Mouse (Mus musculus) limb, embryonic 15.5 days (tissue): ENCODE measurements at regions not wholly inside any gene's neighbourhood (a gene's known extent, or its start where the extent isn't known, plus 50 kb on each side); places are given as distances from the start of the nearest gene placed in this dataset.

Experiments used
- ATAC-seq: fragments of 200-750 bp; cut with Nextera tagmentation; 2 replicates; pipeline ENCODE4 v1.8.0; 2017; ENCODE audit warnings: low read depth, moderate TSS enrichment; ENCODE audit not compliant: insufficient number of reproducible peaks, low FRiP score, low TSS enrichment
- H3K27ac ChIP-seq: fragments of 300-500 bp; sonication (generic); 2 replicates; pipeline ENCODE4 v1.5.1; 2015; ENCODE audit warnings: moderate library complexity, mild to moderate bottlenecking, inconsistent platforms
- H3K27me3 ChIP-seq: fragments of 300-500 bp; sonication (generic); 2 replicates; pipeline ENCODE4 v1.6.1; 2015; ENCODE audit warnings: inconsistent platforms
- H3K36me3 ChIP-seq: fragments of 300-500 bp; sonication (generic); 2 replicates; pipeline ENCODE4 v1.6.1; 2015; ENCODE audit warnings: inconsistent platforms
- H3K4me1 ChIP-seq: fragments of 300-500 bp; sonication (generic); 2 replicates; pipeline ENCODE4 v1.6.1; 2015; ENCODE audit warnings: inconsistent platforms
- H3K4me2 ChIP-seq: fragments of 300-500 bp; sonication (generic); 2 replicates; pipeline ENCODE4 v1.6.1; 2015; ENCODE audit warnings: mild to moderate bottlenecking, inconsistent platforms
- H3K4me3 ChIP-seq: fragments of 300-500 bp; sonication (generic); 2 replicates; pipeline ENCODE4 v1.5.1; 2015; ENCODE audit warnings: mild to moderate bottlenecking, inconsistent platforms
- H3K9ac ChIP-seq: fragments of 300-500 bp; sonication (generic); 2 replicates; pipeline ENCODE4 v1.6.1; 2015; ENCODE audit warnings: inconsistent platforms
- H3K9me3 ChIP-seq: fragments of 300-500 bp; sonication (generic); 2 replicates; pipeline ENCODE4 v1.6.1; 2016; ENCODE audit warnings: inconsistent platforms
- WGBS: fragments of 180-500 bp; shearing (Covaris S2); methylation state at CpG from one replicate; pipeline ENCODE4 v1.1.7; 2015; 5-methylcytosine and 5-hydroxymethylcytosine counted together

DNA sequence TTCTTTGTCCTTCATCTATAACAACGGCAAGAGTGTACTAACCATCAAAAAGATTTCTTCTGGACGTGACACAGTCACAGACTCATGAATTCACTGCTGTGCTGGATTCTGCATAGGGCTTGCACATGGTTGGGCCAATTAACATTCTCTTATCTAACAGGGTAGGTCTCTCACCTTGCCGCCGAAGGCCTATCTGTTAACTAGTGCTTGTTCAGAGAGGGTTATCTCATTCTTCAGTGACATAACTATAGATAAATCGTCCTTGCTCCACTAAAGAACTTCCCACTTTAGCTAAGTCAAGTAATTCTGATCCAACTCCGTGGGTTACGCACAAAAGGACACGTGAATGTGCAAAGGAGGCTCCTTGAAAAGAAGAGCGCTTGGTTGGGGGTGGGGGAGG is 899.6 kb downstream of the Basp1 start:
- Histone ChIP-seq H3K4me3 (no peak overlapping the region), H3K4me2 (no peak overlapping the region), H3K27me3 (no peaks in the 10 kb centered on the region), H3K9ac (no peak overlapping the region), H3K27ac (no peak overlapping the region), H3K36me3 (no peaks in the 10 kb centered on the region), H3K9me3 (no peaks in the 10 kb centered on the region), H3K4me1 (no peaks in the 10 kb centered on the region)
- 84% methylated on average over 9 of the region's 9 CpGs for WGBS
- ATAC-seq, result no peak

- ATAC-seq, result no peak
- Histone ChIP-seq H3K27ac (no peak overlapping the region), H3K9me3 (no peaks in the 10 kb centered on the region), H3K4me3 (no peak overlapping the region), H3K4me1 (no peaks in the 10 kb centered on the region), H3K4me2 (no peak overlapping the region), H3K27me3 (no peaks in the 10 kb centered on the region), H3K36me3 (no peaks in the 10 kb centered on the region), H3K9ac (no peak overlapping the region)
- WGBS, result 59% methylated on average over 9 of the region's 9 CpGs
Observed at GRCm38 (mm10) chr15:24501907-24502559, 911.5 kb downstream of the Basp1 start.

GRCm38 (mm10) chr15:24486235-24486634 is 927.3 kb downstream of the Basp1 start:
- no peaks in the 10 kb centered on the region for H3K27me3 ChIP-seq
- no peaks in the 10 kb centered on the region for H3K9me3 ChIP-seq
- no peaks in the 10 kb centered on the region for H3K4me1 ChIP-seq
- no peak overlapping the region for H3K9ac ChIP-seq
- H3K36me3 ChIP-seq, result no peaks in the 10 kb centered on the region
- ATAC-seq, result no peak
- H3K27ac ChIP-seq, result no peak overlapping the region
- H3K4me2 ChIP-seq, result no peak overlapping the region
- H3K4me3 ChIP-seq, result no peak overlapping the region
- 82% methylated on average over 2 of the region's 2 CpGs for WGBS

GRCm38 (mm10) chr15:24468239-24468638 is 945.3 kb downstream of the Basp1 start:
- no peak overlapping the region for H3K27ac ChIP-seq
- H3K27me3 ChIP-seq, result no peaks in the 10 kb centered on the region
- 72% methylated on average over 1 of the region's 1 CpGs for WGBS
- no peak overlapping the region for H3K4me2 ChIP-seq
- H3K9ac ChIP-seq, result no peak overlapping the region
- H3K4me1 ChIP-seq, result no peaks in the 10 kb centered on the region
- no peaks in the 10 kb centered on the region for H3K36me3 ChIP-seq
- no peak for ATAC-seq
- H3K9me3 ChIP-seq, result no peaks in the 10 kb centered on the region
- H3K4me3 ChIP-seq, result no peak overlapping the region

DNA sequence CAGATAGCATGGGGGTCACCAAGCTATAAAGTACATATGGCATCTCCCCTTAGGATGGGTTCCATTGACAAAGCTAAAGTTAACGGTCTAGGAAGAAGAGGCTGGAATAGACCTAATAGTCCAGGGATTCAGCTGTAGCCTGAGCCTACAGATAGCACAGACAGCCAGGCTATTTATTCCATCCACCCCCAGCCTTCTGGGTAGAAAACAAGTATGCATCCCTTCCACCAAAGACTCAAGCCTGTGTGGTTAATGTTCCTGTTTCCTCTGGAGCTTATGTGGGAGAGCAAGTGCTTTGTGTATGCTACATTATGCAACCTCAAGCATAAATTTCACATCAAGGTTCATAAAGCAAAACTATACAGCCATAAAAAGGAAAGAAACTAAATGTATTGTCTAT is 955.8 kb downstream of the Basp1 start:
- Histone ChIP-seq H3K9me3 (no peaks in the 10 kb centered on the region), H3K36me3 (no peaks in the 10 kb centered on the region), H3K27ac (no peak overlapping the region), H3K4me2 (no peak overlapping the region), H3K4me3 (no peak overlapping the region), H3K4me1 (no peaks in the 10 kb centered on the region), H3K27me3 (no peaks in the 10 kb centered on the region), H3K9ac (no peak overlapping the region)
- 84% methylated on average over 1 of the region's 1 CpGs for WGBS
- no peak for ATAC-seq

- Histone ChIP-seq H3K4me2 (no peak overlapping the region), H3K9me3 (no peaks in the 10 kb centered on the region), H3K4me3 (no peak overlapping the region), H3K4me1 (no peaks in the 10 kb centered on the region), H3K36me3 (no peaks in the 10 kb centered on the region), H3K27ac (no peak overlapping the region), H3K9ac (no peak overlapping the region), H3K27me3 (no peaks in the 10 kb centered on the region)
- 78% methylated on average over 1 of the region's 1 CpGs for WGBS
- ATAC-seq, result no peak
Observed at GRCm38 (mm10) chr15:24433083-24433482, 980.5 kb downstream of the Basp1 start.

- Histone ChIP-seq H3K4me3 (no peak overlapping the region), H3K9ac (no peak overlapping the region), H3K27me3 (no peaks in the 10 kb centered on the region), H3K4me2 (no peak overlapping the region), H3K27ac (no peak overlapping the region), H3K4me1 (no peaks in the 10 kb centered on the region), H3K9me3 (no peaks in the 10 kb centered on the region), H3K36me3 (no peaks in the 10 kb centered on the region)
- 30% methylated on average over 5 of the region's 5 CpGs for WGBS
- no peak for ATAC-seq
Observed at GRCm38 (mm10) chr15:24429154-24429553, 984.4 kb downstream of the Basp1 start.

DNA sequence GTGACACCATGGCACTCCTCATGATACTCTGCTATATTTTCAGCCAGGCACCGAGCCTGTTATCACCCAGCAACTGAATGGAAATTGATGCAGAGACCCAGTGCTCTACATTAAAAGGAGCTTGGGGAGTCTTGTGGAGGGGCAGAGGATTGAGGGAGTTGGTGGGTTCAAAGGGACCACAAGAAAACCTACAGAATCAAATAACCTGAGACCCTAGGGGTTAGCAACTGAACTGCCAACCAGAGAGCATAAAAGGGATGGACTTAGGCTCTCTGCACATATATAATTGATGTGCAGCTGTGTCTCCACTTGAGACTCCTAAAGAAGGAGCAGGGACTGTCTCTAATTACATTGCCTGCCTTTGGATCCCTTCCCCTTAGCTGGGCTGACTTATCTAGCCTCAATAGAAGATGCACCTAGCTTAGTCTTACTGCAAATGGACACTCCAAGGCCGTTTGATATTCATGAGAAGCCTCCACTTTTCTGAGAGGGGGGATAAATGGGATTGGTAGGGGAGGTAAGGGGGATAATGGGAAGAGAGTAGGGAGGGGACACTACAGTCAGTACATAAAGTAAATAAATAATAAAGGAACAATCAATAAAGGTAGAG is 991.1 kb downstream of the Basp1 start:
- no peaks in the 10 kb centered on the region for H3K9me3 ChIP-seq
- H3K9ac ChIP-seq, result no peak overlapping the region
- no peak for ATAC-seq

DNA sequence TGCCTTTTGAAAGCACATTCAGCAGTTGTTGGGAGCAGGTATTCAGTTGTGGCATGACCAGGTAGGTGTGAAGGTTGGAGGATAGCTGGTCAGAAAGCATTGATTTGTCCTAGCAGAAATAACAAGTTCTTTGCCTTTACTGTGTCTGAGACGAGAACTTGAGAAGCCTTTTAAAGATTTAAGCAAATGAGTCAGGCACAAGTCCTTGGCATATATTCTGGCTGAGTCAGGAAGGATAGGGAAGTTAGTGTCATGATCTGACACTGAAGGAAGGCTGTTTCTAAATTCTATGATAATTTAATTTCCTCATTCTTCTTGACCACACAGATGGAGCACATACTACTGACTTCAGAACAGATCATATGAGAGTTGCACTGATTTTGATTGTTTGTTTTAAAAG is 993.8 kb downstream of the Basp1 start:
- Histone ChIP-seq H3K4me2 (no peak overlapping the region), H3K27ac (no peak overlapping the region), H3K9ac (no peak overlapping the region), H3K27me3 (no peaks in the 10 kb centered on the region), H3K36me3 (no peaks in the 10 kb centered on the region), H3K4me3 (no peak overlapping the region), H3K4me1 (no peaks in the 10 kb centered on the region), H3K9me3 (no peaks in the 10 kb centered on the region)
- WGBS, result 68% methylated on average over 1 of the region's 1 CpGs
- no peak for ATAC-seq

More for the DNA sequence above, 991.1 kb downstream of the Basp1 start:
- no peak overlapping the region for H3K27ac ChIP-seq
- 54% methylated on average over 2 of the region's 2 CpGs for WGBS
- no peak overlapping the region for H3K4me3 ChIP-seq
- no peak overlapping the region for H3K4me2 ChIP-seq
- no peaks in the 10 kb centered on the region for H3K4me1 ChIP-seq
- H3K36me3 ChIP-seq, result no peaks in the 10 kb centered on the region
- no peaks in the 10 kb centered on the region for H3K27me3 ChIP-seq

DNA sequence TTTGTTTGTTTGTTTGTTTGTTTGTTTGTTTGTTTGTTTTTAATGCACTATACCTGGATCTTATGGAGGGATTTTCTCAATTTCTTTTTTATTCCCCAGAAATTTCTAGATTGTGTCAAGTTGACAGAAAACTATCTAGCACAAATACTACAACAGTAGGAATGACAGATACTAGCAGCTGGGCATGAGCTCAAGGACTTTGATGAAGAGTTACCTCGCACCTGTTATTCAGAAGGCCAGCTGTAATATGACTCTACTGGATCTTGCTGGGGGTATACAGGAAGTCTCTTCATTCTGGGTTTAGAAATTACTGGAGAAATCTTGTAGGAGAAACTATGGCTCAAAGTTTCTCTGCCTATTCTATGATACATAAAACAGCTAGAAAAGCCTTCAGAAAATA is 994.4 kb downstream of the Basp1 start:
- Histone ChIP-seq H3K9me3 (no peaks in the 10 kb centered on the region), H3K36me3 (no peaks in the 10 kb centered on the region), H3K4me2 (no peak overlapping the region), H3K9ac (no peak overlapping the region), H3K27ac (no peak overlapping the region), H3K4me3 (no peak overlapping the region), H3K27me3 (no peaks in the 10 kb centered on the region), H3K4me1 (no peaks in the 10 kb centered on the region)
- no peak for ATAC-seq
- WGBS, result 75% methylated on average over 1 of the region's 1 CpGs

GRCm38 (mm10) chr15:24407691-24408090 is 1005.9 kb downstream of the Basp1 start:
- WGBS, result 50% methylated on average over 3 of the region's 3 CpGs

GRCm38 (mm10) chr15:24405305-24405704 is 1008.3 kb downstream of the Basp1 start:
- no peak overlapping the region for H3K9ac ChIP-seq
- H3K4me1 ChIP-seq, result no peaks in the 10 kb centered on the region
- H3K27me3 ChIP-seq, result no peaks in the 10 kb centered on the region
- H3K36me3 ChIP-seq, result no peaks in the 10 kb centered on the region
- 69% methylated on average over 1 of the region's 1 CpGs for WGBS
- H3K9me3 ChIP-seq, result no peaks in the 10 kb centered on the region
- H3K4me3 ChIP-seq, result no peak overlapping the region
- H3K4me2 ChIP-seq, result no peak overlapping the region
- no peak for ATAC-seq
- H3K27ac ChIP-seq, result no peak overlapping the region

More at GRCm38 (mm10) chr15:24407691-24408090, 1005.9 kb downstream of the Basp1 start:
- H3K36me3 ChIP-seq, result no peaks in the 10 kb centered on the region
- H3K4me1 ChIP-seq, result no peaks in the 10 kb centered on the region
- ATAC-seq, result no peak
- H3K9me3 ChIP-seq, result no peaks in the 10 kb centered on the region
- no peak overlapping the region for H3K9ac ChIP-seq
- no peak overlapping the region for H3K27ac ChIP-seq
- no peak overlapping the region for H3K4me3 ChIP-seq
- no peak overlapping the region for H3K4me2 ChIP-seq
- H3K27me3 ChIP-seq, result no peaks in the 10 kb centered on the region

DNA sequence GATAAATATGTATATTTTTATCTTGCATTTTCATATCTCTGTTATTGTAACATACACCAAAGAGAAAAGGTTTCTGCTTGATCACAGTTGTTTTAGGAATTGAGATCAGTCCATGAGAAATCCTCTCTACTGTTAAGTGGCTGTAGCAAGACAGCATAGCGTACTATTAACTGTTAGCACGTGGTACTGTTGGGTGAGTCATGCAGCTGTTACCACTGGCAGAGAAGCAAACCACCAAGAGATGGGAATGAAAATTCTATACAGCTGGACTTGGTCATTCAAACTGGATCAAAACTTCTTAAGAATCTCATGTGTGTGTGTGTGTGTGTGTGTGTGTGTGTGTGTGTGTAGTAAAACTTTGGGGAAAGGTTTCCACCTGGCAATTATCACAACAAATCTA is 1013.5 kb downstream of the Basp1 start:
- Histone ChIP-seq H3K4me2 (no peak overlapping the region), H3K9ac (no peak overlapping the region), H3K4me3 (no peak overlapping the region), H3K27ac (no peak overlapping the region), H3K27me3 (no peaks in the 10 kb centered on the region), H3K4me1 (no peaks in the 10 kb centered on the region), H3K36me3 (no peaks in the 10 kb centered on the region), H3K9me3 (no peaks in the 10 kb centered on the region)
- ATAC-seq, result no peak
- 72% methylated on average over 2 of the region's 2 CpGs for WGBS
